Mouse (Mus musculus) liver, embryonic 15.5 days (tissue): ENCODE results near the gene Adam17. TPM values are rescaled to one million over a fixed set of nuclear protein-coding genes. Genes with fewer than 3 reads are reported as not detected.
"Not testable (repeated sequence)": the region's sequence is repeated elsewhere in the genome, so short reads cannot be mapped to it uniquely, and the experiment has no call there.

Experiments used
- ATAC-seq: fragments of 200-750 bp; cut with Nextera tagmentation; 2 replicates; pipeline ENCODE4 v1.8.0; 2017; ENCODE audit warnings: moderate number of reproducible peaks, mild to moderate bottlenecking, moderate library complexity; ENCODE audit not compliant: insufficient read depth
- H3K27ac ChIP-seq: fragments of 300-500 bp; sonication (generic); replicated peaks from 2 replicates; pipeline ENCODE4 v1.5.1; 2015; ENCODE audit warnings: mild to moderate bottlenecking, inconsistent platforms
- H3K27me3 ChIP-seq: fragments of 300-500 bp; sonication (generic); 2 replicates; pipeline ENCODE4 v1.6.1; 2015; ENCODE audit warnings: mild to moderate bottlenecking, inconsistent platforms
- H3K36me3 ChIP-seq: fragments of 300-500 bp; sonication (generic); replicated peaks from 2 replicates; pipeline ENCODE4 v1.6.1; 2015; ENCODE audit warnings: moderate library complexity, mild to moderate bottlenecking, inconsistent platforms
- H3K4me1 ChIP-seq: fragments of 300-500 bp; sonication (generic); replicated peaks from 2 replicates; pipeline ENCODE4 v1.6.1; 2015; ENCODE audit warnings: inconsistent platforms
- H3K4me2 ChIP-seq: fragments of 300-500 bp; sonication (generic); 2 replicates; pipeline ENCODE4 v1.6.1; 2015; ENCODE audit warnings: moderate library complexity, mild to moderate bottlenecking, inconsistent platforms
- H3K4me3 ChIP-seq: fragments of 300-500 bp; sonication (generic); replicated peaks from 2 replicates; pipeline ENCODE4 v1.5.1; 2015; ENCODE audit warnings: mild to moderate bottlenecking, inconsistent platforms
- H3K9ac ChIP-seq: fragments of 300-500 bp; sonication (generic); 2 replicates; pipeline ENCODE4 v1.6.1; 2015; ENCODE audit warnings: moderate library complexity, mild to moderate bottlenecking, inconsistent platforms
- H3K9me3 ChIP-seq: fragments of 300-500 bp; sonication (generic); replicated peaks from 2 replicates; pipeline ENCODE4 v1.6.1; 2016; ENCODE audit warnings: inconsistent platforms
- WGBS: fragments of 180-500 bp; shearing (Covaris S2); methylation state at CpG from one replicate; pipeline ENCODE4 v1.1.7; 2015; ENCODE audit warnings: mixed read lengths; ENCODE audit not compliant: insufficient replicate concordance; 5-methylcytosine and 5-hydroxymethylcytosine counted together
- polyA plus RNA-seq: library from polyadenylated mRNA; unstranded; fragments of >200 nt; fragmentation: Nextera tagmentation; extraction: Ambion mirVana; gene quantifications from 2 replicates; pipeline ENCODE4 v1.2.1, GENCODE M21; 2015

The Adam17 gene
- polyA plus RNA-seq, 1 experiment from 2014 or later, result 14.3 TPM

DNA sequence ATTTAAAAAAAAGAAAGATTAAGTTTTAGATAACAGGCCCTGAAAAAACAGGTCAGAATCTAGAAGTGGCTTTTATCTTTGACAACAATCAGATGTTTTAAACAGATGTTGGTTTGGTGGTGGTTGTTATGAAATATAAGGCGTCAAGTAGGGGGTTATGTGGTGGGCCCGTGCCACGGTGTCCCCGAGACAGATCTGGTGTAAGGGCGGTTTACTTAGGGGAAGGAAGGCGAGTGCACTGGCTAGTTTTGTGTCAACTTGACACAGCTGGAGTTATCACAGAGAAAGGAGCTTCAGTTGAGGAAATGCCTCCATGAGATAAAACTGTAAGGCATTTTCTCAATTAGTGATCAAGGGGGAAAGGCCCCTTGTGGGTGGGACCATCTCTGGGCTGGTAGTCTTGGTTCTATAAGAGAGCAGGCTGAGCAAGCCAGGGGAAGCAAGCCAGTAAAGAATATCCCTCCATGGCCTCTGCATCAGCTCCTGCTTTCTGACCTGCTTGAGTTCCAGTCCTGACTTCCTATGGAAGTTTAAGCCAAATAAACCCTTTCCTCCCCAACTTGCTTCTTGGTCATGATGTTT is 5.4 kb upstream of the Adam17 start:
- Histone ChIP-seq H3K4me2 (peak overlapping the region; percentile 15; the same call in 1 of the 2 replicates), H3K27ac (peak overlapping the region; percentile 67), H3K4me1 (peaks cover 54% of the 10 kb centered on the region)
- H3K27me3 ChIP-seq, H3K9me3 ChIP-seq, H3K4me3 ChIP-seq, H3K9ac ChIP-seq, H3K36me3 ChIP-seq: not testable (repeated sequence)
- WGBS, result 11% methylated on average over 6 of the region's 6 CpGs
- ATAC-seq, result peak; percentile 62

DNA sequence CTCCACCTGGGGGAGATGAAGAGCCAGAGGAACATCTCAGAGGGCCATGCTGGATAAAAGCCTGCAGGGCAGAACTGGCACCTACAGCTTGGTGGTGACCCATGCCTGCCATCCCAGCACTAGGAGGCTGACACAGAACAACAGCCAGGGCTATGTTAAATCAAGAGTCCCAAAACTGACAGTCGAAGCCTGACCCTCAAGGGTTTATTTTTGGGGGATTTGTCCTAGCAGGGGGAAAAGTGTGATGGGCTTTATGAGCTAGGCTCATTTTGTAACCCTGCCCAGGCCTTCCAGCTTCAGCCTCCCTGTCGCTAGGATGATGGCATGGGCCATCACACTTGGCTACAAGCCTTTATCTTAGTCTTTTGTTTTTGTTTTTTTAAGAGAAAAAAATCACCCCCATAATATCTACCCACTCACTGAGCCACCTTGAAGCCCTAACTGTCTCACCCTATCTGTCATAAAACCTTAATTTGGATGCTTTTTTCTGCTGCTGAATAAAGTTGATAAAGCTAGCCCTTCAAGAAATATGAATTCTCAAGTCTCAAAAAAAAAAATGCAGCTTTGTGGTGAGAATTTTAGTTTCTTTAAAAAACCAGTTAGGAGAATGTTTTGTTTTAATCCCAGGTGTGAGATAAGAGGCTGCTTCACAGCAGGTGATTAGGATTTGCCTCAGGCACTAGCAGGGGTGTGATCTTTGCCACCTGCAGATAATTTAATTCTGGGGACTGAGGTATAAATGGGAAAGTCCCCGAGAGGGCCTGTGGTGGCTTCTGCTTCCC is 2.1 kb upstream of the Adam17 start:
- Histone ChIP-seq H3K27me3 (no peaks in the 10 kb centered on the region), H3K27ac (peak overlapping the region; percentile 98), H3K4me3 (no peak overlapping the region), H3K36me3 (no peaks in the 10 kb centered on the region), H3K9me3 (no peaks in the 10 kb centered on the region), H3K4me1 (peaks cover 65% of the 10 kb centered on the region), H3K9ac (no peak overlapping the region), H3K4me2 (no peak overlapping the region)
- no peak for ATAC-seq
- 31% methylated on average over 3 of the region's 3 CpGs for WGBS

DNA sequence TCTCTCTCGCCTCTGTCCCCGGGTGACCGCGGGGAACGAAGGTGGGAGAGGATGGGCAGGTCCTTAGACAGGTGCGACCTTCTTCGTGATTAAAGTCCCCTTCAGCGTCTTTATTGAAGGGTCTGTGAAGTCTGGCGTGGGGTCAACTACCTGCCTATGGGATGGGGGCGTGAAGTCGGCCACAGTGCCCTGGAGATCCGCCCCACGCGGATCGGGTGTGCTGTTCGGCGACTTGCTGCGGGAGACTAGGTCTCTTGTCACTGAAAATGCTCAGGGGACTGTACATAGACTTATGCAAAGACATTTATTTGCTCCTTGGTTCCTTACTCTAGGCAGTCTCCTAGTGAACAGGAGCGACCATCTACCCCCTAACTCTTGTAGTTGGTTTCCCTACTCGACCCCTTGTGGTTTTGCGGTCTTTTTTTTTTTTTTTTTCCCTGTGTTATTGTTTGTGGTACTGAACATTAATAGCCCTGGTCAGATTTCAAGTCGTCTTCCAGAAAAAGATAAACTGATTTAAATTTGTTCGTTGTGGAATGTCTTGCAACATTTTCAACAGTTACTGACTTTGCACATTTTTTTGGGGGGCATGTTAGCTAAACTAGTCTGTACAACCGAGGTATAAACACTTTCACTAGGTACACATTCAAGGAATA is 516 bp upstream of the Adam17 start:
- Histone ChIP-seq H3K9me3 (no peaks in the 10 kb centered on the region), H3K4me1 (peaks cover 55% of the 10 kb centered on the region), H3K36me3 (no peaks in the 10 kb centered on the region), H3K9ac (peak overlapping the region; percentile 87), H3K4me3 (peak overlapping the region; percentile 85), H3K4me2 (peak overlapping the region; percentile 89), H3K27me3 (no peaks in the 10 kb centered on the region), H3K27ac (peak overlapping the region; percentile 98)
- ATAC-seq, result peak; percentile 29
- WGBS, result under 1% methylated on average over 24 of the region's 24 CpGs

DNA sequence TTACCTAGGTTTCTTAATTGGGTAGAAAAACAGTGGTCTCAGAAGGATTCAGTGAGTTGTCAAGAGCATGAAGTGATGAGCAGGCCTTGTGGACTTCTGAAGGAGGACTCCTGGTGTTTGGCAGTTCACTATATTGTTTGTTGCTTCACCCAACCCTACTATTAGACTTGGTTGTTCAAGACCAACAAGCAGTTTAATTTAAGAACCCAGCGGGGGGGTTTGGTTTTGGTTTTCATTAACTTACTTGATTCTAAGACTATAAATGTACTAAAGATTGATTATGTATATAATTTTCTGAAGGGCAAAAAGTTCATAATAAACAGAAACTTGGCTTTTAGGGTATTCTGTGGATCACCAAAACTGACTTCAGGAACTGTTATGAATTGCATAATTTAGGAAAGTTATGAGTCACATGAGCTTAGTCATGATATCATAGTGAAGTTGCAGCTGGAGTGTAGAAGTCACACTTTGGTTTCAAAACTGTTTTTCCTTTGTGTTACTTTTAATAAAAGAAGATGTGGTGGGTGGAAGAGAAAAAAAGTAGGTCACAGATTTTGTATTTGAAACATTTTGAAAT is 3.3 kb downstream of the Adam17 start:
- WGBS, result 80% methylated on average over 1 of the region's 1 CpGs
- H3K4me1 ChIP-seq, result peaks cover 35% of the 10 kb centered on the region
- no peak overlapping the region for H3K27ac ChIP-seq
- ATAC-seq, result no peak
- H3K4me3 ChIP-seq, result no peak overlapping the region
- no peaks in the 10 kb centered on the region for H3K36me3 ChIP-seq
- H3K9ac ChIP-seq, result no peak overlapping the region
- H3K9me3 ChIP-seq, result no peaks in the 10 kb centered on the region
- H3K4me2 ChIP-seq, result no peak overlapping the region
- no peaks in the 10 kb centered on the region for H3K27me3 ChIP-seq

DNA sequence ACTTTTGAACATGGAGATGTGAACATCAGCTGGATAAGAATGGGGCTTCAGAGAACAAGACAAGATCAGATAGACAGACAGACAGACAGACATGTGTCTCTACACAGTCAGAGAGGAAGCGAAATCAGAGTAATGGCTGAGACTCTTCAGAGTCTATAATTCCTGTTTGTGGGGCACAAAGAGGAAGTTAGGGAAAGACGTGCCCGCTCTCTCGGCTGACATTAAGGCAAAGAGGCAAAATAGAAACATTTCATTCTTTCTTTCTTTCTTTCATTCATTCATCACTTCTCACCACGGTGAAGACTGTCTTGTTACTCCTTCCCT is 4.4 kb downstream of the Adam17 start:
- Histone ChIP-seq H3K4me1 (peaks cover 33% of the 10 kb centered on the region), H3K4me2 (no peak overlapping the region), H3K27ac (no peak overlapping the region), H3K27me3 (no peaks in the 10 kb centered on the region), H3K9ac (no peak overlapping the region), H3K9me3 (no peaks in the 10 kb centered on the region), H3K4me3 (no peak overlapping the region), H3K36me3 (no peaks in the 10 kb centered on the region)
- ATAC-seq, result no peak
- WGBS, result 48% methylated on average over 5 of the region's 5 CpGs

DNA sequence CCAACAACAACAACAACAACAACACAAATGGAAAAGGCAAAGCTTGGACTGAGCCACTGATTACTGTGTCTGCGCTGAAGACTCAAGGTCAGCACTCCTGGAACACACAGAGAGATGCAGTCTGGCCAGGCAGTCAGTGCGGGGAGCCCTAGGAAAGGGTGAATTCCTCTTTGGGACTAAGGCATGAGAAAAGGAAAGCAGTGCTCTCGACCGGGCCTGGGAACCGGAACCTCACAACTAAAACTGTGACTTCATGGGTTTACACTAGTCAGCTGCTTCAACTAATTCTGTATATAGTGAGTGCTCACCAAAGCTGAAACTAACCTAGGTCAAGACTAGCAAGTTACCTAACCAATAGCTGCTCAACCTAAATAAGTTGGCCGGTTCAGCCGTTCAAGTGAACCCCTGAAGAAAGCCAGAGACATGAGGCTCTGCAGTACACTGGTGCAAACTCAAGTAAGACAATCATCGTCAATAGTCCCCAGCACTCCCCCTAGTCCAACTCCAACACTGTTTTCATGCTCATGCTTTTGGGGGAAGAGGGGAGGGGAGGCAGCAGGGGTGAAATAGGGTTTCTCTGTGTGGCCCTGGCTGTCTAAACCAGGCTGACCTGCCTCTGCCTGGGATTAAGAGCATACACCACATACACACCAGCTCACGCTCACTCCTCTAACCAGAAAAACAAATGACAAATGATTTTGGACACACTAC is 4.9 kb downstream of the Adam17 start:
- Histone ChIP-seq H3K9ac (no peak overlapping the region), H3K27me3 (no peaks in the 10 kb centered on the region), H3K4me1 (peaks cover 33% of the 10 kb centered on the region), H3K9me3 (no peaks in the 10 kb centered on the region), H3K4me2 (no peak overlapping the region), H3K4me3 (no peak overlapping the region), H3K36me3 (no peaks in the 10 kb centered on the region), H3K27ac (no peak overlapping the region)
- 78% methylated on average over 9 of the region's 9 CpGs for WGBS
- ATAC-seq, result no peak

DNA sequence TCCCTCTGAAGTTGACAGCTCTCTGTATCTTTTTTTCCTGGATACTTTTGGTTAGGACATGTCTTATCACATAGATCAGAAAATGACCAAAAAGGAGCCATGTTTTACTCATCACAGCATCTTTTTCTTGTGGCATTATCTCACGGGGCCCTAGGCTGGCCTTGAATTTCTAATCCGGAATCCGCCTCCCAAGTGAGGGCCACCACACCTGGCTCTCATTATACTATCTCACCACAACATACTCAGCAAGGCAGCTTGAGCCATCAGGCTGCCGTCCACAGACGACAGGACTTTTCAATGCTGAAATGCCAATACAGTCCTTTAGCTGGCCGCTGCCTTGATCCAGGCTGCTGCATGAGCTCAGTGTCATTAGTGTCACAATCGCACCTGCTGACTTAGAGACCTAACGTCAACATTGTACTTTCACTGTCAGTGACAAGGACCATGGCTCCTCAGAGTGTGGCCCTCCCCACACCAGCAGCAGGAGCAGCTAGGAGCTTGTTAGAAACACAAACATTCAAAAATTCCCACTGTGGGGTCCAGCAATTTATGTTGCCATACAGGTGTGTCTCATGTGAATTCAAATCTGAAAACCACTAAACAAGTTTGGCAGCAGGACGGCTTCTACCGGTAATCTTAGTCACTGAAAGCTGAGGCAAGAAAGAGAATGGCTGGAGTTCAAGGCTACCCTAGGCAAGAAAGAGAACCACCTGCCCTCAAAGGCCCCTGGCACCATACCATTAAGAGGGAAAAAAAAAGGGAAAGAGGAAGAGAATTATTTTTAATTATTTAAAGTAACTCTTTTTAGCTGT is 8.6 kb downstream of the Adam17 start:
- no peaks in the 10 kb centered on the region for H3K9me3 ChIP-seq
- no peaks in the 10 kb centered on the region for H3K27me3 ChIP-seq
- peaks cover 19% of the 10 kb centered on the region for H3K36me3 ChIP-seq
- no peak overlapping the region for H3K4me2 ChIP-seq
- WGBS, result 63% methylated on average over 10 of the region's 10 CpGs
- H3K4me3 ChIP-seq, result no peak overlapping the region
- H3K27ac ChIP-seq, result no peak overlapping the region
- peaks cover 20% of the 10 kb centered on the region for H3K4me1 ChIP-seq
- H3K9ac ChIP-seq, result no peak overlapping the region
- peak; percentile 37; the same call in 1 of the 2 replicates for ATAC-seq

DNA sequence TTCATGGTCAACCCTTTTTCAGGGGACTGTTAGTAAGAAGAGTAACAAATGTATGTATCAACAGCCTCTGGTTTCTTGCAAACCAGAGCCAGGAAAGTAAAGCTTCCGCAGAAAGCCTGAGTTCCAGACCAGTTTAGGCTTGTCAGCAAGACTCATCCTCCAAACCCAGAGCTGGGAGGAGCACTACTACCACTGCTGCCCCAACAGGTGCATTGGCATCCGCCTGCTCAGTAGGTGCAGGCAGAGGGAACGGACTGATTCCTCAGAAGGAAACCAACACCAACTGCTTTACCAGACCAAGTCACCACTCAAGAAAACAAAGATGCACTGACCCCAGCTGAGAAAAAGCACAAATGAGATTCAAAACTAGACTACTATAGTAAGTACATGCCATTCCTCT is 10.2 kb downstream of the Adam17 start:
- Histone ChIP-seq H3K27me3 (no peaks in the 10 kb centered on the region), H3K9me3 (no peaks in the 10 kb centered on the region), H3K4me3 (no peak overlapping the region), H3K36me3 (peaks cover 22% of the 10 kb centered on the region), H3K4me1 (peaks cover 16% of the 10 kb centered on the region), H3K4me2 (no peak overlapping the region), H3K27ac (no peak overlapping the region), H3K9ac (no peak overlapping the region)
- ATAC-seq, result no peak
- WGBS, result 86% methylated on average over 3 of the region's 3 CpGs

DNA sequence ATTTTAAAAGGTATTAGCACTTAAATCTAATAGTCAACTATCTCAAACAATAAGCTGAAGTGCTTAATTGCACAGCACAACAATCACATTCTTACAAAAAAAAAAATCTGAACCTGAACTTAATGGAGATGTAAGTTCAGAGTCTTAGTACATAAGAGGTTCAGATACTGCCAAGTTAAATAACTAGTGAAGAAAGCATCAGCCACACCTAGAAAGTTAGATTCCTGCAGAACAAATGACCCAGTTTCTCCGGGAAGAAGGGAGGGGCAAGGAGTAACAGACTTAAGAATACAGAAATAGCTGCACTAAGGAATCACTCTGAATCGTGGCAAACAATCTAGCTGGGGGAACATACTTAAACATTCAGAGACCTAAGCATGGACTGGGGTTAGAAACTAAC is 10.7 kb downstream of the Adam17 start:
- Histone ChIP-seq H3K9me3 (no peaks in the 10 kb centered on the region), H3K4me3 (no peak overlapping the region), H3K27me3 (no peaks in the 10 kb centered on the region), H3K9ac (no peak overlapping the region), H3K36me3 (peaks cover 22% of the 10 kb centered on the region), H3K4me1 (peaks cover 16% of the 10 kb centered on the region), H3K27ac (no peak overlapping the region), H3K4me2 (no peak overlapping the region)
- ATAC-seq, result no peak
- whole genome bisulfite sequencing, result 70% methylated on average over 2 of the region's 2 CpGs

DNA sequence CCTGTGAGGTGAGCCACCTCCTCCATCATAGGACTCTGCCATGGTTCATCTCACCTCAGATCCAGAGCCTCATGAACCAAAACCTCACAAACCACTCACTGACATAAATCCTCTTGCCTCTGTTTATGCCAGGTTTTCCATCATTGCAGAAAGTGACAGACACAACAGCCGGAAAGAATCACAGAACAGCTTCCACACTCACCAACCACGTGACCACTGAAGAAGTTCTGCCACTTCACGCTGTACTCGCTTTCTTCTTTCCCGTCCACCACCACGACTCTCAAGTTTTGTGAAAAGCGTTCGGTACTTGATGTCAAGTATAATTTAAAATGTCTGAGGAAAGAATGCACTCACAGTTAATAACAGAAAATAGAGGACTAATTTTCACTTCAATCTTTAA is 19.8 kb downstream of the Adam17 start:
- peaks cover 3% of the 10 kb centered on the region; the same call in 1 of the 2 replicates for H3K9me3 ChIP-seq
- no peak overlapping the region for H3K4me2 ChIP-seq
- H3K4me1 ChIP-seq, result no peaks in the 10 kb centered on the region
- 90% methylated on average over 8 of the region's 8 CpGs for WGBS
- H3K4me3 ChIP-seq, result no peak overlapping the region
- H3K36me3 ChIP-seq, result peaks cover 62% of the 10 kb centered on the region
- no peak for ATAC-seq
- no peak overlapping the region for H3K9ac ChIP-seq
- H3K27ac ChIP-seq, result no peak overlapping the region
- no peaks in the 10 kb centered on the region for H3K27me3 ChIP-seq
